Mouse (Mus musculus) embryo, embryonic 11.5 days (tissue): ENCODE results near the gene Lrcol1.
A peak's percentile ranks its signal among the peaks of the same experiment; 100 is the strongest.

Source experiments
- DNase-seq: peaks from one replicate; pipeline ENCODE4 v3.0.0-alpha.2; 2012; ENCODE audit warnings: low read depth, low spot score

Lrcol1 gene

GRCm38 (mm10) chr5:110344524-110344923, at the start of gene Lrcol1:
Lrcol1 (plus strand) TSS chr5:110344730.
- no peak for DNase-seq

- DNase-seq = no peak
Observed at GRCm38 (mm10) chr5:110296637-110297036, 47.9 kb upstream of the Lrcol1 start.

- no peak for DNase-seq
Observed at GRCm38 (mm10) chr5:110300591-110300990, 43.9 kb upstream of the Lrcol1 start.

GRCm38 (mm10) chr5:110308861-110309260, 35.7 kb upstream of the Lrcol1 start:
- DNase-seq = no peak

- no peak for DNase-seq
Observed at GRCm38 (mm10) chr5:110313127-110313526, 31.4 kb upstream of the Lrcol1 start.

GRCm38 (mm10) chr5:110330508-110330907, 14.0 kb upstream of the Lrcol1 start:
- DNase-seq = no peak

- DNase-seq = no peak
Observed at GRCm38 (mm10) chr5:110338792-110339191, 5.7 kb upstream of the Lrcol1 start.

- no peak for DNase-seq
Observed at GRCm38 (mm10) chr5:110342648-110343284, 1.8 kb upstream of the Lrcol1 start, which contains the start of gene P2rx2. P2rx2 (minus strand) TSS chr5:110343212.

GRCm38 (mm10) chr5:110345553-110345952, 1.0 kb downstream of the Lrcol1 start:
- no peak for DNase-seq

- no peak for DNase-seq
Observed at GRCm38 (mm10) chr5:110347006-110347405, 2.5 kb downstream of the Lrcol1 start.

GRCm38 (mm10) chr5:110354716-110355115, 10.2 kb downstream of the Lrcol1 start:
- DNase-seq = no peak

- DNase-seq = peak; percentile 72
Observed at GRCm38 (mm10) chr5:110357531-110358179, 13.1 kb downstream of the Lrcol1 start.

GRCm38 (mm10) chr5:110361465-110361864, 16.9 kb downstream of the Lrcol1 start:
- DNase-seq = no peak

- DNase-seq = no peak
Observed at GRCm38 (mm10) chr5:110362813-110363178, 18.3 kb downstream of the Lrcol1 start.

- DNase-seq = peak; percentile 68
Observed at GRCm38 (mm10) chr5:110363179-110363821, 18.8 kb downstream of the Lrcol1 start.

GRCm38 (mm10) chr5:110363822-110364545, 19.5 kb downstream of the Lrcol1 start:
- DNase-seq = no peak

GRCm38 (mm10) chr5:110376802-110377433, 32.4 kb downstream of the Lrcol1 start:
- no peak for DNase-seq

- no peak for DNase-seq
Observed at GRCm38 (mm10) chr5:110378181-110378583, 33.7 kb downstream of the Lrcol1 start.

- no peak for DNase-seq
Observed at GRCm38 (mm10) chr5:110379086-110379485, 34.6 kb downstream of the Lrcol1 start.

GRCm38 (mm10) chr5:110379823-110380222, 35.3 kb downstream of the Lrcol1 start:
- no peak for DNase-seq

- no peak for DNase-seq
Observed at GRCm38 (mm10) chr5:110384491-110384890, 40.0 kb downstream of the Lrcol1 start.

- no peak for DNase-seq
Observed at GRCm38 (mm10) chr5:110385263-110385662, 40.7 kb downstream of the Lrcol1 start.
